7 mouse cellular contexts compared by ENCODE assay signal in the genomic region with DNA sequence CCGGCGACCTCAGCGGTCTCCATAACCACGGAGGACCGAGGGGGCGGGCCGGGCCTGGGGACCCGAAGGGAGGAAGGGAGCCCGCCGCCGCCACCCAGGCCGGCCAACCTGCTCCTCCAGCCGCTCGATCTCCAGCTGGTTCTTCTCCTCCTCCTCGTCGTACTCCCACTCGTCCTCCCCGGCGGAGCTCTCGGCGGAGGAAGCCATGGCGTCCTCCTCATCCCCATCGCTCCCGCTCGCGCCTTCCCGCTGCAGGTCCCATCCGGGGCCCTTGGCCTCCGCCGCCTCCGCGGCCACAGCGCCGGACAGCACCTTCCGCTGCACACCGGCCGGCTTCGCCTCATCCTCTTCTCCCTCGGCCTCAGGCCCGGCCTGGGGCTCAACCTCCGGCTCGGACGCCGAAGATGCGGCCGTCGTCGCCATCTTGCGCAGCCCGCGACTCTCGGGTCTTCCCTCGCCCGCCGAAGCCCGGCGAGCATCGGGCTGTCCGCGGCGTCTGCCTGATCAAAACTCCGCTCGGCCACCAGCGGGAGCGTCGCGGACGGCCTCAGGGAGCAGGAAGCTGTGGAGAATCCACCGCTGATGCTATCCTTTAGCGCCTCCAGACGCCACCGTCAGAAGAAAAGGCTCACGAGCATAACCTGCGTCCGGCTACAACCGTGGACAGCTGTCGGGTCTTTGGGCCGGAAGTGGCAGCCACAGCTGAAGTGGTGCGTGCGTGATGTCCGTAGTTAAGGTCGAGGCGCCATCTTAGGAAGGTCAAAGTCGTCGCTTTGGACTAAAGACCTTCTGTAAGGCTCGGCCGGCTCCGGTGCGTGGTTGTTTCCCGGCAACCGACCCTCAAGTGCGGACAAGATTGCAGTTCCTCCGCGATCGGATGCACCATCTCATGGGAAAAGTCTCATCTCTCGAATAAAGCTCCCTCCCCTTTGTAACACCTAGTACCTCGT. TPM values are rescaled to one million over a fixed set of nuclear protein-coding genes. Genes with fewer than 3 reads are reported as not detected.
DNase-seq lines count a peak whose midpoint lies in the region; ATAC-seq lines count a peak whose summit lies in the region.

No protein-coding gene starts in this region.

- peak overlapping the region; percentile 99 for H3K4me3 ChIP-seq in intestine, embryonic 16.5 days (ENCODE audit: low read length)
- H3K4me3 ChIP-seq in midbrain, embryonic 11.5 days (ENCODE audit: low read depth, low read length): peak overlapping the region; percentile 100

- H3K4me1 ChIP-seq in intestine, embryonic 16.5 days (ENCODE audit: control insufficient read depth, insufficient read depth, low read length): peaks cover 22% of the 10 kb centered on the region
- peaks cover 20% of the 10 kb centered on the region for H3K4me1 ChIP-seq in midbrain, embryonic 11.5 days (ENCODE audit: control insufficient read depth, insufficient read depth, low read length)

- no peaks in the 10 kb centered on the region for H3K9me3 ChIP-seq in intestine, embryonic 16.5 days (ENCODE audit: control insufficient read depth, low read length)
- H3K9me3 ChIP-seq in midbrain, embryonic 11.5 days (ENCODE audit: control insufficient read depth, low read length): no peaks in the 10 kb centered on the region

- peak; percentile 82 for ATAC-seq in intestine, embryonic 16.5 days
- peak; percentile 82 for ATAC-seq in midbrain, embryonic 11.5 days (ENCODE audit: low FRiP score)

- H3K27ac ChIP-seq in intestine, embryonic 16.5 days (ENCODE audit: low read length): peak overlapping the region; percentile 99
- peak overlapping the region; percentile 94 for H3K27ac ChIP-seq in midbrain, embryonic 11.5 days (ENCODE audit: low read depth, low read length)

- DNase-seq in adrenal gland, postnatal 10 days: peak; percentile 87
- peak; percentile 90 for DNase-seq in embryo, embryonic 9.5 days (ENCODE audit: extremely low spot score)
- DNase-seq in gastrocnemius, postnatal 4 days (ENCODE audit: low spot score in 2 of 2): peak; percentile 56 to 86
- DNase-seq in left cerebral cortex, postnatal 36 days (ENCODE audit: low spot score in 2 of 2): peak; percentile 90 to 91
- DNase-seq in midbrain, embryonic 11.5 days (ENCODE audit: low spot score, missing footprints): peak; percentile 98
- DNase-seq in skeletal muscle tissue, adult 2 months (ENCODE audit: low read depth, low spot score): peak; percentile 90

- no peaks in the 10 kb centered on the region for H3K27me3 ChIP-seq in intestine, embryonic 16.5 days (replicated peaks; ENCODE audit: control insufficient read depth, insufficient read depth, low read length)
- no peaks in the 10 kb centered on the region for H3K27me3 ChIP-seq in midbrain, embryonic 11.5 days (ENCODE audit: control insufficient read depth, insufficient read depth, low read length)

- WGBS in intestine, embryonic 16.5 days: under 1% methylated on average over 89 of the region's 97 CpGs
- WGBS in midbrain, embryonic 11.5 days: under 1% methylated on average over 95 of the region's 97 CpGs

- intact Hi-C loops in left cerebral cortex, postnatal 36 days (cut with DNase I): loop anchor here (2.0 to 5.0 kb wide), 2 partner anchors 34 to 73 kb away; partner anchors contain the start of gene Ficd

- H3K4me2 ChIP-seq in intestine, embryonic 16.5 days (ENCODE audit: low read depth, low read length): peak overlapping the region; percentile 67
- H3K4me2 ChIP-seq in midbrain, embryonic 11.5 days: peak overlapping the region; percentile 88

- peak overlapping the region; percentile 95 for H3K9ac ChIP-seq in intestine, embryonic 16.5 days (ENCODE audit: low read depth, low read length)
- peak overlapping the region; percentile 95 for H3K9ac ChIP-seq in midbrain, embryonic 11.5 days (ENCODE audit: low read length)

- H3K36me3 ChIP-seq in intestine, embryonic 16.5 days (ENCODE audit: control insufficient read depth, insufficient read depth, low read length): peaks cover 14% of the 10 kb centered on the region
- H3K36me3 ChIP-seq in midbrain, embryonic 11.5 days (ENCODE audit: control insufficient read depth, insufficient read depth, low read length): peaks cover 14% of the 10 kb centered on the region

RNA-seq across cellular contexts. Expression of gene Sart3, which starts 0.8 kb away (rescaled TPM):
- 10 to 100 TPM; 26.3 to 31.3 TPM for total RNA-seq in adrenal gland, postnatal 10 days (2021)
- total RNA-seq in gastrocnemius, postnatal 4 days (2021): 10 to 100 TPM; 18.9 to 21.9 TPM
- polyA plus RNA-seq in intestine, embryonic 16.5 days (2015; fragmentation: Nextera tagmentation; extraction: Ambion mirVana): 30.2 and 30.6 TPM in 2 replicates
- 10 to 100 TPM; 34.3 to 45.9 TPM for total RNA-seq in left cerebral cortex, postnatal 36 days (2021)
- polyA plus RNA-seq in midbrain, embryonic 11.5 days (2014; fragmentation: Nextera tagmentation; extraction: Ambion mirVana): 49.6 and 55.2 TPM in 2 replicates

RNA-seq across cellular contexts. Expression of gene Iscu, which starts 1.1 kb away (rescaled TPM):
- total RNA-seq in adrenal gland, postnatal 10 days (2021): 100 to 1,000 TPM; 344 to 362 TPM
- 10 to 100 TPM; 69.5 to 70.2 TPM for total RNA-seq in gastrocnemius, postnatal 4 days (2021)
- 99.0 and 114 TPM in 2 replicates for polyA plus RNA-seq in intestine, embryonic 16.5 days (2015; fragmentation: Nextera tagmentation; extraction: Ambion mirVana)
- 100 to 1,000 TPM; 121 to 134 TPM for total RNA-seq in left cerebral cortex, postnatal 36 days (2021)
- polyA plus RNA-seq in midbrain, embryonic 11.5 days (2014; fragmentation: Nextera tagmentation; extraction: Ambion mirVana): 117 and 121 TPM in 2 replicates

RNA-seq across cellular contexts. Expression of gene Tmem119, which starts 28.8 kb away (rescaled TPM):
- total RNA-seq in adrenal gland, postnatal 10 days (2021): 10 to 100 TPM; 14.0 to 18.0 TPM
- total RNA-seq in gastrocnemius, postnatal 4 days (2021): 10 to 100 TPM; 30.8 to 34.9 TPM
- polyA plus RNA-seq in intestine, embryonic 16.5 days (2015; fragmentation: Nextera tagmentation; extraction: Ambion mirVana): 56.6 and 63.7 TPM in 2 replicates
- total RNA-seq in left cerebral cortex, postnatal 36 days (2021): 10 to 100 TPM; 22.1 to 25.2 TPM
- 9.9 and 10.9 TPM in 2 replicates for polyA plus RNA-seq in midbrain, embryonic 11.5 days (2014; fragmentation: Nextera tagmentation; extraction: Ambion mirVana)

RNA-seq across cellular contexts. Expression of gene Ficd, which starts 35.9 kb away (rescaled TPM):
- total RNA-seq in adrenal gland, postnatal 10 days (2021): 1 to 10 TPM; 7.3 to 7.7 TPM
- 1 to 10 TPM; 5.5 to 5.7 TPM for total RNA-seq in gastrocnemius, postnatal 4 days (2021)
- polyA plus RNA-seq in intestine, embryonic 16.5 days (2015; fragmentation: Nextera tagmentation; extraction: Ambion mirVana): 5.6 and 7.1 TPM in 2 replicates
- 10 to 100 TPM; 11.8 to 12.3 TPM for total RNA-seq in left cerebral cortex, postnatal 36 days (2021)
- polyA plus RNA-seq in midbrain, embryonic 11.5 days (2014; fragmentation: Nextera tagmentation; extraction: Ambion mirVana): 3.3 TPM in 2 replicates

RNA-seq across cellular contexts. Expression of gene 1700069L16Rik, which starts 46.9 kb away (rescaled TPM):
- not detected for total RNA-seq in adrenal gland, postnatal 10 days (2021)
- not detected for total RNA-seq in gastrocnemius, postnatal 4 days (2021)
- polyA plus RNA-seq in intestine, embryonic 16.5 days (2015; fragmentation: Nextera tagmentation; extraction: Ambion mirVana): not detected in 2 replicates
- not detected for total RNA-seq in left cerebral cortex, postnatal 36 days (2021)
- polyA plus RNA-seq in midbrain, embryonic 11.5 days (2014; fragmentation: Nextera tagmentation; extraction: Ambion mirVana): not detected in 2 replicates

Comparison
In these comparisons a context has a peak if more than half of its experiments do, and no peak if none do; other contexts are left out.
1. Peak in every context shown above with its lines: DNase-seq, ATAC-seq, H3K4me3 ChIP-seq and H3K27ac ChIP-seq.